9 mouse cellular contexts compared by ENCODE assay signal in the genomic region with DNA sequence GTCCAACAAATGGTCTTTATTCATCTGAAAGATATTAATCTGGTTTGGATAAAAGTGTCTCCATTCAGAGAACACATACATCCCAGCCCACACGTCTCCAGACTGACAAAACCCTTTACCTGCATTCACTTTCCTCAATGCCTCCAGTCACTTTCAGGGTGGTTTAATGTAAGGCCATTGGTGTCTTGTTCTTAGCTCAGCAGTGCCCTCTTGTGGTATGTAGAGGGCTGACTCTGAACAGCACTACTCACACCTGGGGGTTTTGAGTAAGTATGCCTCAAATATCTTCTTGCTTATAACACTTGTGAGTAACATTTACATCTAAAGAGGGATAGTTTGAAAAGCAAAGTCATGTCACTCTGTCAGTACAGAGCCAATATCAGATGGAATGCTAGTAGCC.
DNase-seq lines count a peak whose midpoint lies in the region; ATAC-seq lines count a peak whose summit lies in the region.
"Had no signal": no experiment of that assay in that cellular context is flagged by ENCODE, and none has a peak within 500 bp of the region (broad histone marks: within the 10 kb centered on the region; RNA-seq: fewer than 3 reads in every experiment).

No protein-coding gene starts in this region.

- no peak overlapping the region for H3K9ac ChIP-seq in midbrain, embryonic 14.5 days (replicated peaks; ENCODE audit: low read length)
- H3K9ac ChIP-seq: stomach, embryonic 15.5 days had no signal

- no peaks in the 10 kb centered on the region for H3K4me1 ChIP-seq in midbrain, embryonic 14.5 days (ENCODE audit: control insufficient read depth, insufficient read depth, low read length)
- H3K4me1 ChIP-seq: stomach, embryonic 15.5 days had no signal

- peak; percentile 21 for DNase-seq in gastrocnemius, postnatal 10 days
- DNase-seq in gastrocnemius, postnatal 36 days: no peak
- DNase-seq in B cell, adult 2 months: peak; percentile 3 to 6
- DNase-seq in cerebellum, adult 8-10 months: peak; percentile 11
- DNase-seq in layer of hippocampus, adult 9-10 months (ENCODE audit: low spot score): peak; percentile 49
- peak; percentile 83 for DNase-seq in midbrain, embryonic 14.5 days
- DNase-seq in spleen, adult 12 weeks (ENCODE audit: low spot score): no peak

- H3K36me3 ChIP-seq in midbrain, embryonic 14.5 days (ENCODE audit: control insufficient read depth, insufficient read depth, low read length): no peaks in the 10 kb centered on the region
- H3K36me3 ChIP-seq: stomach, embryonic 15.5 days had no signal

- H3K4me2 ChIP-seq in midbrain, embryonic 14.5 days (ENCODE audit: low read length): no peak overlapping the region
- H3K4me2 ChIP-seq: stomach, embryonic 15.5 days had no signal

- no peaks in the 10 kb centered on the region for H3K27me3 ChIP-seq in midbrain, embryonic 14.5 days (ENCODE audit: control insufficient read depth, insufficient read depth, low read length)
- H3K27me3 ChIP-seq: stomach, embryonic 15.5 days had no signal

- no peak overlapping the region for H3K4me3 ChIP-seq in midbrain, embryonic 14.5 days (replicated peaks; ENCODE audit: low read depth, low read length)
- H3K4me3 ChIP-seq: stomach, embryonic 15.5 days had no signal

- intact Hi-C loops in gastrocnemius, postnatal 36 days (cut with DNase I): loop anchor here (10.0 kb wide), 1 partner anchor 161 kb away; a partner anchor contains a TSS

- 16% methylated on average over 1 of the region's 1 CpGs for WGBS in midbrain, embryonic 14.5 days

- ATAC-seq in frontal cortex, adult (ENCODE audit: low TSS enrichment): peak; percentile 84
- ATAC-seq in midbrain, embryonic 14.5 days (ENCODE audit: low FRiP score, low TSS enrichment): no peak

- no peaks in the 10 kb centered on the region for H3K9me3 ChIP-seq in midbrain, embryonic 14.5 days (ENCODE audit: control insufficient read depth, low read length)
- H3K9me3 ChIP-seq: stomach, embryonic 15.5 days had no signal

- no peak overlapping the region for H3K27ac ChIP-seq in midbrain, embryonic 14.5 days (replicated peaks; ENCODE audit: low read depth, low read length)
- H3K27ac ChIP-seq: stomach, embryonic 15.5 days had no signal

Comparison
In these comparisons a context has a peak if more than half of its experiments do, and no peak if none do; other contexts are left out.
1. DNase-seq: peak in gastrocnemius, postnatal 10 days (single experiment), B cell, adult 2 months (2 of 2), cerebellum, adult 8-10 months (single experiment), layer of hippocampus, adult 9-10 months (single experiment) and midbrain, embryonic 14.5 days (single experiment); none in gastrocnemius, postnatal 36 days (0 of 2) and spleen, adult 12 weeks (single experiment).